Mouse (Mus musculus) liver, adult 2 months (tissue): ENCODE data around the gene Twnk. TPM values are rescaled to one million over a fixed set of nuclear protein-coding genes. Genes with fewer than 3 reads are reported as not detected.

Experiments used
- DNase-seq: peaks from one replicate; pipeline ENCODE4 v3.0.0-alpha.2; 2011; ENCODE audit warnings: low read depth, low spot score; ENCODE audit errors: extremely low read depth
- H3K27ac ChIP-seq: fragments of 200-500 bp; replicated peaks from 2 replicates; pipeline ENCODE4 v1.5.1; 2012; ENCODE audit warnings: low read depth, mild to moderate bottlenecking, control low read depth, inconsistent platforms, low read length; ENCODE audit not compliant: insufficient read depth
- H3K27me3 ChIP-seq: fragments of 200-500 bp; 2 replicates; pipeline ENCODE4 v1.6.1; 2012; ENCODE audit warnings: mild to moderate bottlenecking, moderate library complexity, low read length, inconsistent platforms; ENCODE audit not compliant: control insufficient read depth, insufficient read depth
- H3K36me3 ChIP-seq: fragments of 200-500 bp; 2 replicates; pipeline ENCODE4 v1.6.1; 2012; ENCODE audit warnings: low read length, inconsistent platforms; ENCODE audit not compliant: control insufficient read depth, insufficient read depth
- H3K4me1 ChIP-seq: fragments of 200-500 bp; 2 replicates; pipeline ENCODE4 v1.6.1; 2011; ENCODE audit warnings: low read length; ENCODE audit not compliant: control insufficient read depth, insufficient read depth
- H3K4me3 ChIP-seq: fragments of 200-500 bp; 2 replicates; pipeline ENCODE4 v1.5.1; 2011; ENCODE audit warnings: low read depth, mild to moderate bottlenecking, control low read depth, low read length, moderate library complexity; ENCODE audit not compliant: insufficient read depth
- H3K79me2 ChIP-seq: fragments of 200-500 bp; 2 replicates; pipeline ENCODE4 v1.6.1; 2012; ENCODE audit warnings: inconsistent platforms, mild to moderate bottlenecking, low read length, moderate library complexity; ENCODE audit not compliant: control insufficient read depth, insufficient read depth
- H3K9ac ChIP-seq: fragments of 200-500 bp; 2 replicates; pipeline ENCODE4 v1.6.1; 2012; ENCODE audit warnings: low read depth, mild to moderate bottlenecking, control low read depth, inconsistent platforms, low read length
- CTCF ChIP-seq: fragments of 200-500 bp; IDR thresholded peaks from 2 replicates; pipeline ENCODE4 v1.5.1; 2011; ENCODE audit warnings: low read depth, low read length, control low read depth
- POLR2A ChIP-seq: fragments of 200-500 bp; IDR thresholded peaks from 2 replicates; pipeline ENCODE4 v1.6.1; 2011; ENCODE audit warnings: low read length, control low read depth; ENCODE audit not compliant: insufficient read depth; ENCODE audit errors: extremely low read depth
- WGBS: fragments of 180-500 bp; shearing (Covaris S2); methylation state at CpG from one replicate; pipeline ENCODE4 v1.1.7; 2018; 5-methylcytosine and 5-hydroxymethylcytosine counted together
- polyA plus RNA-seq: library from polyadenylated mRNA; depleted of rRNA; stranded (reverse); fragments of >200 nt; gene quantifications from 2 replicates; pipeline ENCODE4 v1.2.3, GENCODE M21; 2012
- total RNA-seq: library from RNA; depleted of rRNA; stranded (reverse); fragments of >200 nt; gene quantifications from 2 replicates; pipeline ENCODE4 v1.2.3, GENCODE M21; 2014

The Twnk gene
- total and polyA plus RNA-seq, 2 experiments: 7.8 to 11.9 TPM

DNA sequence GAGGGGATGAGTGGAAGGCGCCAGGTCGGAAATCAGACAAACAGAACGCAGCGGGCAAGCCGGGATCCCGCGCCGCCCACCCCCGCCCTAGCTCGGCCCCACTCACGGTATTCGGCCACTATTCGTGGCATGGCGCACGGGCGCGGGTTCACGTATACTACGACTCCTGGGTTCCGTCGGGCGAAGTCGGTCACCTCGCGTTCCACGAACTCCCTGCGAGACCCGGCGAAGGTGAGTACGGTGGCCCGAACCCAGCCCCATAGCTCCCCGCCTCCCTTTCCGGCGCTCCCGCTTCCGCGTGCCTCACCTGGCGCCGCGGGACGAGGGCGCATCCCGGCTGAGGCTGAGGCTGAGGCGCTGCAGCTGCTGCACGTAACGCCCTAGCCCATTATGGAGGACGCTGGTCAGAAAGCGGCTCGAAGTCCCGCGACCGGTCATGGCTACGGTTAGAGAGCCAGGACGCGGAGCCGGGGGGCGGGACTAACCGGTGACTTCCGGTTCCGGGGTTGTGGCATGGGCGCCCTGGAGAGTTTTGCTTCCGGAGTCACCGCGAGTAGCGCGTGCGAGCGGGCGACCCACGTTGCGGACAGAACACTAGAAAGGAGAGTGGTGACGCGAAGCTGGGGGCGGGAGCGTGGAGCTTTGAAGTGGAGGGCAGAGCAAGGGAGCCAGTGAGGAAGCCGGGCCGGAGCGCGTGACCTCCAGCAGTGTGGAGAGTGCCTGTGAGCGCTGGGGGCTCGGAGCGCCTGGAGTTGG lies 672 bp downstream of the Twnk start, which contains the start of gene Mrpl43:
Gene Mrpl43, minus strand, starts transcription at position 486 of the 756 bp plus-strand sequence.
- Histone ChIP-seq H3K4me1 (peaks cover 15% of the 10 kb centered on the region), H3K9ac (peak within 1 kb of the TSS; percentile 91), H3K4me3 (peak within 1 kb of the TSS; percentile 82), H3K27me3 (no peaks in the 10 kb centered on the region), H3K36me3 (peaks cover 9% of the 10 kb centered on the region), H3K79me2 (no peaks in the 10 kb centered on the region), H3K27ac (peak within 1 kb of the TSS; percentile 78)
- peak; percentile 86 for DNase-seq
- under 1% methylated on average over 82 of the region's 82 CpGs for WGBS
- TF ChIP-seq POLR2A (0 out of 2 replicates have a peak, but pooled peaks have one; percentile 45), CTCF (no peak)

DNA sequence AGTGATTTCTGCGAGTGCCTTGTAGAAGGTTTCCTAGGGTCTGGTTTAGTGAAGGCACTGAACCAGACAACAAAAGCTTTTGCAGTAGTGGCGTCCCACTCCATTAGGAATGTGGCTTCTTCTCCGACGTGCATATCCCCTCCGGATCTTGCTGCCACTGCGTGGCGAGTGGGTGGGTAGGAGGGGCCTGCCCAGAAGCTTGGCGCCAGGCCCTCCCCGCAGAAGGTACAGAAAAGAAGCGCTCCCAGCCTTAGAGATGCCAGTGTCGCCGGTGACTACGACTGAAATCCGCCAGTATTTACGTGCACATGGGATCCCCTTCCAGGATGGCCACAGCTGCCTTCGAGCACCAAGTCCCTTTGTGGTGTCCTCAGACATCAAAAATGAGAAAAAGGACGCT lies 1.6 kb downstream of the Twnk start:
- H3K27me3 ChIP-seq: no peaks in the 10 kb centered on the region
- H3K36me3 ChIP-seq: peaks cover 10% of the 10 kb centered on the region
- TF ChIP-seq POLR2A (no peak), CTCF (no peak)
- peak overlapping the region; percentile 82 for H3K4me3 ChIP-seq
- H3K9ac ChIP-seq: peak overlapping the region; percentile 45
- no peaks in the 10 kb centered on the region for H3K79me2 ChIP-seq
- WGBS: 6% methylated on average over 17 of the region's 17 CpGs
- peaks cover 15% of the 10 kb centered on the region for H3K4me1 ChIP-seq
- peak overlapping the region; percentile 72 for H3K27ac ChIP-seq
- no peak for DNase-seq

DNA sequence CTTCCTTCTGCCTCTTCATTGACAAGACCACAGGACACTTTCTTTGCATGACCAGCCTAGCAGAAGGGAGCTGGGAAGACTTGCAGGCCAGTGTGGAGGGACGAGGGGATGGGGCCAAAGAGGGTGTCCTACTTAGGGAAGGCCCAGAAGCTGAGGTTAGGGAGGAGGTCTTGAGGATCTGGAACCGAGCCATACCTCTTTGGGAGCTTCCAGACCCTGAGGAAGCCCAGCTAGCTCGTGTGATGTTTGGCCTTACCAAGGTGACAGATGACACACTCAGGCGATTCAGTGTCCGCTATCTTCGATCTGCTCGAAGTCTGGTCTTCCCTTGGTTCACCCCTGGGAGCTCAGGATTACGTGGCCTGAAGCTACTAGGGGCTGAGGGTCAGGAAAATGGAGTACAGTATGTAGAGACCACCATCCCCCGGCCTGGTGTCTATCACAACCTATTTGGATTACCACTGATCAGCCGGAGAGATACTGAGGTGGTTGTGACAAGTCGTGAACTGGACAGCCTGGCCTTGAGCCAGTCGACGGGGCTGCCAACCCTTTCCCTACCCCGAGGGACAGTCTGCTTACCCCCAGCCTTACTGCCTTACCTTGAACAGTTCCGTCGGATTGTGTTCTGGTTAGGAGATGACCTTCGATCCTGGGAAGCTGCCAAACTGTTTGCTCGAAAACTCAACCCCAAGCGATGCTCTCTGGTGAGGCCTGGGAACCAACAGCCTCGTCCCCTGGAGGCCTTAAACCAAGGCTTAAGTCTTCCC lies 2.1 kb downstream of the Twnk start:
- peaks cover 15% of the 10 kb centered on the region for H3K4me1 ChIP-seq
- H3K27me3 ChIP-seq: no peaks in the 10 kb centered on the region
- peak overlapping the region; percentile 82 for H3K4me3 ChIP-seq
- H3K79me2 ChIP-seq: no peaks in the 10 kb centered on the region
- TF ChIP-seq CTCF (no peak), POLR2A (no peak)
- peak; percentile 93 for DNase-seq
- H3K9ac ChIP-seq: peak overlapping the region; percentile 45
- peaks cover 10% of the 10 kb centered on the region for H3K36me3 ChIP-seq
- H3K27ac ChIP-seq: peak overlapping the region; percentile 72
- 25% methylated on average over 20 of the region's 20 CpGs for WGBS

DNA sequence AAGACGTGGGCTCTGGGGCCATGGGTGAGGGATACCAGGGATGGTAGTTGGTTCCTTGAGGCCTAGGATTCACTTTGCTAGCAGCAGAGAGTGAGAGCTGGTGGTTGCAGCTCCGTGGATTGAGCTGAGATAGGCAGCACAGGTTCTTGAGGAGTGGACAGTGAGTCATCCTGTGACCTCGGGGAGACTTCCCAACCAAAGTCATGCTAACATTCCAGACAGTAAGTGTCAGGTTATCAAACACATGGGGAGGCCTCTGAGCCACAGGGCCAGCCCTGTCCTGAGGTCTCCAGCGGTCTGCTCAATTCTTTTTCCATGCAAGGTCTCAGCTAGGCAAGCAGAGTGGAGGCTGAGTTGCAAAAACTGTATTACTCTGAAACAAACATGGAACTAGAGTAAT lies 5.2 kb downstream of the Twnk start:
- TF ChIP-seq CTCF: no peak
- no peak for TF ChIP-seq POLR2A
- no peak overlapping the region for H3K4me3 ChIP-seq
- H3K36me3 ChIP-seq: peaks cover 10% of the 10 kb centered on the region
- no peaks in the 10 kb centered on the region for H3K27me3 ChIP-seq
- WGBS: 92% methylated on average over 4 of the region's 4 CpGs
- DNase-seq: no peak
- H3K9ac ChIP-seq: no peak overlapping the region
- H3K27ac ChIP-seq: no peak overlapping the region
- no peaks in the 10 kb centered on the region for H3K79me2 ChIP-seq
- H3K4me1 ChIP-seq: peaks cover 18% of the 10 kb centered on the region

DNA sequence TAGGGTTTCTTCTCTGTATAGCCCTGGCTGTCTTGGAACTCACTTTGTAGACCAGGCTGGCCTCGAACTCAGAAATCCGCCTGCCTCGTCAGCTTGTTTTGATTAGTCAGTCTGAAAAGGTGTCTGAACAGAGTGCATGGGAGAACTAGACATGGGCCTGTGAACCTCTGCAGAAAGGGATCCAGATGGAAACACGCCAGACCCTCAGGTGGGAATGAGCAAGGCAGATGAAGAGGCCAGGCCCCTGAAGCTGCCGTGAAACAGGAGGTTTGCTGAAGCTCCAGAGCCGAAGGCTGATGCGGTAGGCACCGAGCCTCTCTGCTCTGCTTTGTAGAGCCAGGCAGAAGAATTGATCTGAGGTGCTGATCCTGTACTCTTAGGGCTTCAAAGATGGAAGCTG lies 6.8 kb downstream of the Twnk start:
- Histone ChIP-seq H3K9ac (no peak overlapping the region), H3K4me3 (no peak overlapping the region), H3K36me3 (peaks cover 10% of the 10 kb centered on the region), H3K4me1 (peaks cover 19% of the 10 kb centered on the region), H3K27ac (no peak overlapping the region), H3K27me3 (no peaks in the 10 kb centered on the region), H3K79me2 (no peaks in the 10 kb centered on the region)
- 90% methylated on average over 8 of the region's 8 CpGs for WGBS
- no peak for TF ChIP-seq POLR2A
- no peak for TF ChIP-seq CTCF
- DNase-seq: no peak

DNA sequence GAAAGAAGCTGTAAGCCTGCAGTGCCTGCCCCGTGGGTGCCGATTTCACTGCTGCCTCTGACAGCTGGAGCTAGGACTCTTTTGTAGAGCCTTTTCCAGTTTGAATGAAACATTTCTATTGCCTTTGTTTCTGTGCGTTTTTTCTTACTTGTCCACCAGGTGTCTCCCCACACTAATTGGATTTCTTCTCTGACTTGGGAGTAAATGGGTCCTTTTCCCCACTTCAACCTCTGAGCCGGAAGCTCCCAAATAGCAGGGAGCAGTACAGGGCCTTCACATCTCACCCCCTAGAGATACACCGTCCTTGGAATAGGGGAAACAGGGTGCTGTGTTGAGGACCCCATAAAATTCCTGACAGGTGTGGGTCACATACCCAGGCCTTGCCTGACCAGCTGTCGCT lies 7.2 kb downstream of the Twnk start:
- TF ChIP-seq CTCF (no peak), POLR2A (no peak)
- H3K27me3 ChIP-seq: no peaks in the 10 kb centered on the region
- no peak for DNase-seq
- peaks cover 10% of the 10 kb centered on the region for H3K36me3 ChIP-seq
- WGBS: 55% methylated on average over 6 of the region's 6 CpGs
- no peak overlapping the region for H3K27ac ChIP-seq
- peaks cover 15% of the 10 kb centered on the region for H3K4me1 ChIP-seq
- no peak overlapping the region for H3K9ac ChIP-seq
- H3K4me3 ChIP-seq: no peak overlapping the region
- no peaks in the 10 kb centered on the region for H3K79me2 ChIP-seq
